Mouse (Mus musculus) C2C12 (cell line): ENCODE data around the gene P4ha2.

ENCODE experiments used
- CEBPB ChIP-seq: IDR thresholded peaks from one replicate; pipeline ENCODE4 v1.6.1; 2011; ENCODE audit warnings: low read depth, mild to moderate bottlenecking, control low read depth, moderate library complexity
- CTCF ChIP-seq: IDR thresholded peaks from one replicate; pipeline ENCODE4 v1.5.1; 2011; ENCODE audit not compliant: control insufficient read depth, insufficient read depth, insufficient read length
- FOSL1 ChIP-seq: IDR thresholded peaks from one replicate; pipeline ENCODE4 v1.8.0; 2011; ENCODE audit warnings: mild to moderate bottlenecking, low read length; ENCODE audit not compliant: poor library complexity, insufficient read depth, severe bottlenecking
- MYOG ChIP-seq: IDR thresholded peaks from one replicate; pipeline ENCODE4 v1.6.1; 2011; ENCODE audit not compliant: control insufficient read depth, insufficient read length; ENCODE audit errors: extremely low read depth
- USF1 ChIP-seq: IDR thresholded peaks from one replicate; pipeline ENCODE4 v1.6.1; 2011; ENCODE audit warnings: low read depth, mild to moderate bottlenecking, control low read depth, moderate library complexity

- no peak for TF ChIP-seq CEBPB
- no peak for TF ChIP-seq FOSL1
- no peak for TF ChIP-seq CTCF
- TF ChIP-seq USF1: no peak
- TF ChIP-seq MYOG: no peak
These were observed 24.5 kb upstream of the P4ha2 start for GRCm38 (mm10) chr11:54075353-54075752.
